Mouse (Mus musculus) urinary bladder, postnatal 14 days (tissue): ENCODE data around the gene Nrk.

Experiments
- DNase-seq: peaks from one replicate; pipeline ENCODE4 v3.0.0; 2021; ENCODE audit warnings: low spot score

The Nrk gene

GRCm38 (mm10) chrX:138914041-138914776 lies at the start of gene Nrk:
Gene Nrk (plus strand): TSS chrX:138914430.
- DNase-seq: peak; percentile 12

- no peak for DNase-seq
Observed at GRCm38 (mm10) chrX:138913366-138913765, 864 bp upstream of the Nrk start.

- no peak for DNase-seq
Observed at GRCm38 (mm10) chrX:138914777-138915114, 516 bp downstream of the Nrk start.

GRCm38 (mm10) chrX:138919030-138919429 lies 4.8 kb downstream of the Nrk start:
- no peak for DNase-seq

- DNase-seq: no peak
Observed at GRCm38 (mm10) chrX:138943905-138944304, 29.7 kb downstream of the Nrk start.

GRCm38 (mm10) chrX:138960713-138961112 lies 46.5 kb downstream of the Nrk start:
- DNase-seq: no peak

GRCm38 (mm10) chrX:138978501-138978900 lies 64.3 kb downstream of the Nrk start:
- no peak for DNase-seq

- DNase-seq: no peak
Observed at GRCm38 (mm10) chrX:138979249-138979648, 65.0 kb downstream of the Nrk start.

GRCm38 (mm10) chrX:139014524-139014923 lies 100.3 kb downstream of the Nrk start:
- no peak for DNase-seq

GRCm38 (mm10) chrX:139016540-139016939 lies 102.3 kb downstream of the Nrk start:
- DNase-seq: no peak

- no peak for DNase-seq
Observed at GRCm38 (mm10) chrX:139026532-139027097, 112.4 kb downstream of the Nrk start.

- DNase-seq: no peak
Observed at GRCm38 (mm10) chrX:139027296-139027695, 113.1 kb downstream of the Nrk start.

GRCm38 (mm10) chrX:139027909-139028308 lies 113.7 kb downstream of the Nrk start:
- DNase-seq: no peak

GRCm38 (mm10) chrX:139037666-139038065 lies 123.4 kb downstream of the Nrk start:
- DNase-seq: no peak

- DNase-seq: no peak
Observed at GRCm38 (mm10) chrX:139039314-139039713, 125.1 kb downstream of the Nrk start.

- DNase-seq: no peak
Observed at GRCm38 (mm10) chrX:139041148-139041547, 126.9 kb downstream of the Nrk start.

GRCm38 (mm10) chrX:139051976-139052375 lies 137.7 kb downstream of the Nrk start:
- peak; percentile 47 for DNase-seq

- peak; percentile 3 for DNase-seq
Observed at GRCm38 (mm10) chrX:139053149-139053548, 138.9 kb downstream of the Nrk start.
